Mouse (Mus musculus) liver, adult 2 months (tissue): ENCODE measurements around the gene Zg16.

Source experiments
- CTCF ChIP-seq: fragments of 200-500 bp; IDR thresholded peaks from 2 replicates; pipeline ENCODE4 v1.5.1; 2011; ENCODE audit warnings: low read depth, low read length, control low read depth
- POLR2A ChIP-seq: fragments of 200-500 bp; IDR thresholded peaks from 2 replicates; pipeline ENCODE4 v1.6.1; 2011; ENCODE audit warnings: low read length, control low read depth; ENCODE audit not compliant: insufficient read depth; ENCODE audit errors: extremely low read depth

DNA sequence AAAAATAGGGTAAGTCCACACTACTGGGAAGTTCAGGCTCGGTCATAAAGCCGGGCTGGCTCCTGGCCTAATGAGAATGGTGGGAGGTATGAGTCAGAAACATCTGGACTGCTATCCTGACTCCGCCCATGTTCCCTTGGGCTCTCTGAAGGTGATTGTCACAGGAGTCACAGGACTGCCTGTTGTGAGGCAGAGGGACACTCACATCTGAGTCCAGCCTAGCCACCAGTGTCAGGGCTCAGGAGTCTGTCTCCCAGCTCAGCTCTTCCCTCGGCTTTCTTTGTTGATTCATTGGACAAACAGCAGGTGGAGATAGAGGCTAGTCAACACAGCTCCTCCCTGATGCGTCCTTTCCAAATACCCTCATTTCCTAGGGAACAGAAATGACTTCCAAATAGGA, 30.8 kb upstream of the Zg16 start:
- TF ChIP-seq CTCF (peak; percentile 45; the same call in 1 of the 2 replicates), POLR2A (no peak)
